In the genomic region with DNA sequence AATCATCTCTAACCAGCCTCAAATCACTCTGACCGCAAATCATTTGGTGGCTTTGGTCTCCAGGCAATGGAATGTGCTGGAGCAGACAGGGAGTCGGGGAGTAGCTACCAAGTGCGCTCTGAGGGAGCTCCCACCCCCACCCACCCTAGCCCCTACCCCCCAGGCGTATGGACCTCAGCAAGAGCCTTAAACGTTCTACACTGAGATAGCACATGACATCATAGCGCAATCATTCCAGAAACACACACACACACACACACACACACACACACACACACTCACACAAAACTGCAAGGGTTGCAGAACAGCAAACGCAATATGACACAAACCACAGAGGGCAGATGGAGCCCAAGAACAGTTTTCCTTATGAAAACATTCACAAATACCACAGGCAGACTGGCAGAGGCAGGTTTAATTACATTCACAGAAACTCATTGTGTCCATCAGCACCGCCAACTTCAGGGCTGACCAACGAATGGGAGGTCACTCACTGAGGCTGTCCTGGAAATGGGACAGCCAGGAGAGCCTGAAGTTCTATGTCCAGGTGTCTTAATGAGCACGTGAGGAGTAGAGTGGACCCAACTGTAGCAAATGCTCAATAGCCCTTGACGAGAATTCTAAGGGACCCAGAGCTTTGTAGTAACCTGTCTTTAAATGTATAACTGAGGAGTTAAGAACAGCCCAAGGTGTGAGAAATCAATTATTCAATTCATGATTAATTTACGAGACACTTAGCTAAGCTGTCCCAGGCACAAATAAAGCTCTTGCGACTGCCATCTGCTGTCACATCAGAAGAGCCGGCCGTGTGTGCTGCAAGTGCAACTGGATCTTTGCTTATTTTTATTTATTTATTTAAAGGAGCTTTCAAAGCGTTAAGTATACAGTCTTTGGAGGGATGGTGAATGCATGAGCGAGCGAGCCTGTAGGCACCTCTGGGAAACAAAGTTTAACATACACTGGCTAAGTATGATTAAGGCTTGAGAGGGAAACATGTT, we compare ENCODE assay signal across 9 mouse cellular contexts.
DNase-seq lines count a peak whose midpoint lies in the region; ATAC-seq and TF ChIP-seq lines count a peak whose summit lies in the region.
"Had no signal": no experiment of that assay in that cellular context is flagged by ENCODE, and none has a peak within 500 bp of the region (broad histone marks: within the 10 kb centered on the region; RNA-seq: fewer than 3 reads in every experiment).

No protein-coding gene starts in this region.

- H3K4me2 ChIP-seq in kidney, postnatal 0 days (ENCODE audit: low read length), result peak overlapping the region; percentile 46
- peak overlapping the region; percentile 69 for H3K4me2 ChIP-seq in embryonic facial prominence, embryonic 13.5 days
- H3K4me2 ChIP-seq in hindbrain, postnatal 0 days (ENCODE audit: low read depth, low read length), result peak overlapping the region; percentile 40
- peak overlapping the region; percentile 2; the same call in 1 of the 2 replicates for H3K4me2 ChIP-seq in neural tube, embryonic 14.5 days (ENCODE audit: low read depth, low read length)
- H3K4me2 ChIP-seq: liver, embryonic 15.5 days had no signal

- TF ChIP-seq CTCF in kidney, postnatal 0 days (IDR thresholded peaks at IDR 0.05; ENCODE audit: low read depth), result peak; percentile 45; the same call in 1 of the 2 replicates
- TF ChIP-seq CTCF in hindbrain, postnatal 0 days (IDR thresholded peaks at IDR 0.05; ENCODE audit: low read depth), result peak; percentile 48

- H3K9me3 ChIP-seq in kidney, postnatal 0 days (replicated peaks; ENCODE audit: low read length), result no peaks in the 10 kb centered on the region
- no peaks in the 10 kb centered on the region for H3K9me3 ChIP-seq in embryonic facial prominence, embryonic 13.5 days
- H3K9me3 ChIP-seq in hindbrain, postnatal 0 days (ENCODE audit: low read length), result no peaks in the 10 kb centered on the region
- H3K9me3 ChIP-seq in neural tube, embryonic 14.5 days (ENCODE audit: control insufficient read depth, low read length), result no peaks in the 10 kb centered on the region
- H3K9me3 ChIP-seq: liver, embryonic 15.5 days had no signal

- WGBS in kidney, postnatal 0 days, result 17% methylated on average over 18 of the region's 18 CpGs
- 15% methylated on average over 18 of the region's 18 CpGs for WGBS in embryonic facial prominence, embryonic 13.5 days
- WGBS in hindbrain, postnatal 0 days, result 33% methylated on average over 18 of the region's 18 CpGs
- WGBS in neural tube, embryonic 14.5 days, result 38% methylated on average over 18 of the region's 18 CpGs

- H3K9ac ChIP-seq in kidney, postnatal 0 days (ENCODE audit: low read depth, low read length), result no peak overlapping the region
- H3K9ac ChIP-seq in embryonic facial prominence, embryonic 13.5 days, result peak overlapping the region; percentile 62
- H3K9ac ChIP-seq in hindbrain, postnatal 0 days (replicated peaks; ENCODE audit: low read length), result no peak overlapping the region
- no peak overlapping the region for H3K9ac ChIP-seq in neural tube, embryonic 14.5 days (replicated peaks; ENCODE audit: low read depth, low read length)
- H3K9ac ChIP-seq: liver, embryonic 15.5 days had no signal

- H3K36me3 ChIP-seq in kidney, postnatal 0 days (ENCODE audit: insufficient read depth, low read length), result no peaks in the 10 kb centered on the region
- peaks cover 34% of the 10 kb centered on the region for H3K36me3 ChIP-seq in embryonic facial prominence, embryonic 13.5 days
- H3K36me3 ChIP-seq in hindbrain, postnatal 0 days (ENCODE audit: insufficient read depth, low read length), result no peaks in the 10 kb centered on the region
- no peaks in the 10 kb centered on the region for H3K36me3 ChIP-seq in neural tube, embryonic 14.5 days (ENCODE audit: control insufficient read depth, insufficient read depth, low read length)
- H3K36me3 ChIP-seq: liver, embryonic 15.5 days had no signal

- H3K4me3 ChIP-seq in kidney, postnatal 0 days (replicated peaks; ENCODE audit: low read depth, low read length), result 0 out of 2 replicates have a peak overlapping the region, but pooled peaks have one; percentile 11
- peak overlapping the region; percentile 73 for H3K4me3 ChIP-seq in embryonic facial prominence, embryonic 13.5 days
- H3K4me3 ChIP-seq in hindbrain, postnatal 0 days (ENCODE audit: low read length), result peak overlapping the region; percentile 11; the same call in 1 of the 2 replicates
- H3K4me3 ChIP-seq in neural tube, embryonic 14.5 days (ENCODE audit: low read depth, low read length), result no peak overlapping the region
- H3K4me3 ChIP-seq: liver, embryonic 15.5 days had no signal

- no peak overlapping the region for H3K27ac ChIP-seq in kidney, postnatal 0 days
- H3K27ac ChIP-seq in embryonic facial prominence, embryonic 13.5 days, result peak overlapping the region; percentile 84
- no peak overlapping the region for H3K27ac ChIP-seq in hindbrain, postnatal 0 days
- no peak overlapping the region for H3K27ac ChIP-seq in neural tube, embryonic 14.5 days (ENCODE audit: low read depth, low read length)
- H3K27ac ChIP-seq: liver, embryonic 15.5 days had no signal

- ATAC-seq in kidney, postnatal 0 days (replicated peaks; ENCODE audit: low FRiP score, low read depth), result peak; percentile 75
- peak; percentile 77; the same call in 1 of the 2 replicates for ATAC-seq in embryonic facial prominence, embryonic 13.5 days (ENCODE audit: insufficient number of reproducible peaks, insufficient read depth, low FRiP score, low TSS enrichment, low read depth)
- no peak for ATAC-seq in hindbrain, postnatal 0 days
- ATAC-seq in neural tube, embryonic 14.5 days (ENCODE audit: low read depth), result peak; percentile 11; the same call in 1 of the 2 replicates

- H3K27me3 ChIP-seq in kidney, postnatal 0 days (ENCODE audit: insufficient read depth, low read length), result peaks cover 6% of the 10 kb centered on the region; the same call in 1 of the 2 replicates
- H3K27me3 ChIP-seq in embryonic facial prominence, embryonic 13.5 days, result no peaks in the 10 kb centered on the region
- H3K27me3 ChIP-seq in hindbrain, postnatal 0 days (ENCODE audit: insufficient read depth, low read length), result no peaks in the 10 kb centered on the region
- H3K27me3 ChIP-seq in neural tube, embryonic 14.5 days (ENCODE audit: control insufficient read depth, insufficient read depth, low read length), result no peaks in the 10 kb centered on the region

- peaks cover 7% of the 10 kb centered on the region for H3K4me1 ChIP-seq in kidney, postnatal 0 days (replicated peaks; ENCODE audit: insufficient read depth, low read length)
- peaks cover 46% of the 10 kb centered on the region for H3K4me1 ChIP-seq in embryonic facial prominence, embryonic 13.5 days
- peaks cover 7% of the 10 kb centered on the region; the same call in 1 of the 2 replicates for H3K4me1 ChIP-seq in hindbrain, postnatal 0 days (ENCODE audit: insufficient read depth, low read length)
- H3K4me1 ChIP-seq in neural tube, embryonic 14.5 days (ENCODE audit: control insufficient read depth, insufficient read depth, low read length), result no peaks in the 10 kb centered on the region; the same call in none of the 2 replicates

- DNase-seq in kidney, postnatal 0 days (ENCODE audit: low spot score), result peak; percentile 75
- no peak for DNase-seq in kidney, postnatal 36 days
- DNase-seq in hindbrain, postnatal 0 days (ENCODE audit: low spot score), result peak; percentile 53
- no peak for DNase-seq in left cerebral cortex, adult 18-20 months (ENCODE audit: low spot score in 2 of 2)
- DNase-seq in B cell, adult 2 months, result no peak
- no peak for DNase-seq in thymus, adult 18-20 months

Comparison
In these comparisons a context has a peak if more than half of its experiments do, and no peak if none do; other contexts are left out.
1. DNase-seq: peak in kidney, postnatal 0 days (single experiment) and hindbrain, postnatal 0 days (single experiment); none in kidney, postnatal 36 days (0 of 2), left cerebral cortex, adult 18-20 months (0 of 2), B cell, adult 2 months (0 of 2) and thymus, adult 18-20 months (0 of 2).
2. H3K4me2 ChIP-seq: peak in every context shown above with its lines; median percentile 69 in embryonic facial prominence, embryonic 13.5 days; 46 in kidney, postnatal 0 days; 40 in hindbrain, postnatal 0 days; 2 in neural tube, embryonic 14.5 days.